Mouse (Mus musculus) stomach, postnatal 0 days (tissue): ENCODE measurements at regions not wholly inside any gene's neighbourhood (a gene's known extent, or its start where the extent isn't known, plus 50 kb on each side); places are given as distances from the start of the nearest gene placed in this dataset.

ENCODE experiments used
- CTCF ChIP-seq: IDR thresholded peaks from 2 replicates; pipeline ENCODE4 v1.5.1; 2016; ENCODE audit warnings: antibody characterized with exemption, low read depth, mild to moderate bottlenecking, moderate library complexity
- EP300 ChIP-seq: optimal IDR thresholded peaks from 2 replicates; pipeline ENCODE3; 2016; ENCODE audit warnings: antibody characterized with exemption

GRCm38 (mm10) chr11:92208980-92209548 is 631.7 kb upstream of the Kif2b start:
- TF ChIP-seq CTCF = no peak
- no peak for TF ChIP-seq EP300
